Mouse (Mus musculus) hindbrain, embryonic 14.5 days (tissue): ENCODE data around the gene Fdx1l. TPM values are rescaled to one million over a fixed set of nuclear protein-coding genes. Genes with fewer than 3 reads are reported as not detected.

Source experiments
- ATAC-seq: fragments of 200-750 bp; cut with Nextera tagmentation; 2 replicates; pipeline ENCODE4 v1.8.0; 2017; ENCODE audit warnings: moderate number of reproducible peaks, mild to moderate bottlenecking, moderate TSS enrichment, moderate library complexity; ENCODE audit not compliant: low FRiP score
- DNase-seq: peaks from one replicate; pipeline ENCODE4 v3.0.0-alpha.2; 2015; ENCODE audit warnings: low spot score
- H3K27ac ChIP-seq: fragments of 300-500 bp; sonication (generic); 2 replicates; pipeline ENCODE4 v1.5.1; 2014; ENCODE audit warnings: mild to moderate bottlenecking, moderate library complexity
- H3K27me3 ChIP-seq: fragments of 300-500 bp; sonication (generic); 2 replicates; pipeline ENCODE4 v1.6.1; 2014; ENCODE audit warnings: mild to moderate bottlenecking, low read length, mixed read lengths; ENCODE audit not compliant: control insufficient read depth, insufficient read depth
- H3K36me3 ChIP-seq: fragments of 300-500 bp; sonication (generic); replicated peaks from 2 replicates; pipeline ENCODE4 v1.6.1; 2014; ENCODE audit not compliant: control insufficient read depth, insufficient read depth
- H3K4me1 ChIP-seq: fragments of 300-500 bp; sonication (generic); replicated peaks from 2 replicates; pipeline ENCODE4 v1.6.1; 2014; ENCODE audit warnings: antibody characterized with exemption, low read length, mixed read lengths; ENCODE audit not compliant: control insufficient read depth, insufficient read depth
- H3K4me2 ChIP-seq: fragments of 300-500 bp; sonication (generic); replicated peaks from 2 replicates; pipeline ENCODE4 v1.6.1; 2014; ENCODE audit warnings: mild to moderate bottlenecking, moderate library complexity
- H3K4me3 ChIP-seq: fragments of 300-500 bp; sonication (generic); replicated peaks from 2 replicates; pipeline ENCODE4 v1.5.1; 2014; ENCODE audit warnings: mild to moderate bottlenecking, low read length
- H3K9ac ChIP-seq: fragments of 300-500 bp; sonication (generic); 2 replicates; pipeline ENCODE4 v1.6.1; 2014
- H3K9me3 ChIP-seq: fragments of 300-500 bp; sonication (generic); 2 replicates; pipeline ENCODE4 v1.6.1; 2016; ENCODE audit warnings: low read length; ENCODE audit not compliant: control insufficient read depth
- WGBS: fragments of 180-500 bp; shearing (Covaris S2); extraction: QIAGEN DNeasy Blood & Tissue Kit; methylation state at CpG from one replicate; pipeline ENCODE4 v1.1.7; 2014; 5-methylcytosine and 5-hydroxymethylcytosine counted together
- polyA plus RNA-seq: library from polyadenylated mRNA; unstranded; fragments of >200 nt; fragmentation: Nextera tagmentation; extraction: Ambion mirVana; gene quantifications from 2 replicates; pipeline ENCODE4 v1.2.1, GENCODE M21; 2014

The Fdx1l gene
- polyA plus RNA-seq, 1 experiment from 2014 or later = 72.0 TPM

GRCm38 (mm10) chr9:21032491-21032890, 40.9 kb downstream of the Fdx1l start:
- H3K9ac ChIP-seq = peak overlapping the region; percentile 57
- peak overlapping the region; percentile 41 for H3K4me3 ChIP-seq
- peak overlapping the region; percentile 90 for H3K4me2 ChIP-seq
- no peaks in the 10 kb centered on the region for H3K36me3 ChIP-seq
- DNase-seq (no peak), ATAC-seq (no peak)
- H3K27ac ChIP-seq = no peak overlapping the region
- 5% methylated on average over 7 of the region's 7 CpGs for WGBS
- H3K4me1 ChIP-seq = peaks cover 45% of the 10 kb centered on the region
- H3K9me3 ChIP-seq = no peaks in the 10 kb centered on the region
- peaks cover 87% of the 10 kb centered on the region for H3K27me3 ChIP-seq

DNA sequence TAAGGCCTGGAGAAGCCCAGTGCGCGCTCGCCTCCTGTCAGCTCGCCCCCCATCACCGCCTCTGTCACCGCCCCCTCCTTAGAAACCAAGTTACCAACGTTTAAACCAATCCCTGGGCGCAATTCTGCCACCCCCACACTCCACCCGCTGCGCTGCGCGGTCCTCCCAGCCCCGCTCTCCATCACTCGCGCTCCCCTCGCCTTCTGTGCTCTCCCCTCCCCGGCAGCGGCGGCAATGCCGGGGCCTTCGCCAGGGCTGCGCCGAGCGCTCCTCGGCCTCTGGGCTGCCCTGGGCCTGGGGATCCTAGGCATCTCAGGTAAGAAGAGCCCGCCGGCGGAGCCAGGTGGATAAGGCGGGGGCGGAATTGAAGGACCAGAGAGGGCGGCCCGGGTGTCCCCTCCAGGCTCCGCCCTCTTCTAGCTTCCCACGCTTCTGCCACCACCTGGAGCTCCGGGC, 41.5 kb downstream of the Fdx1l start, which contains the start of gene Icam5:
Gene Icam5 (plus strand): TSS at position 178 of the 456 bp plus-strand sequence.
- peaks cover 83% of the 10 kb centered on the region for H3K27me3 ChIP-seq
- WGBS = under 1% methylated on average over 34 of the region's 35 CpGs
- DNase-seq = no peak
- no peak within 1 kb of the TSS for H3K27ac ChIP-seq
- H3K4me3 ChIP-seq = peak within 1 kb of the TSS; percentile 41
- peak; percentile 44 for ATAC-seq
- H3K36me3 ChIP-seq = no peaks in the 10 kb centered on the region
- H3K9ac ChIP-seq = peak within 1 kb of the TSS; percentile 57
- no peaks in the 10 kb centered on the region for H3K9me3 ChIP-seq
- peak within 1 kb of the TSS; percentile 90 for H3K4me2 ChIP-seq
- H3K4me1 ChIP-seq = peaks cover 40% of the 10 kb centered on the region

GRCm38 (mm10) chr9:21031251-21031895, 42.0 kb downstream of the Fdx1l start:
- peak overlapping the region; percentile 90 for H3K4me2 ChIP-seq
- ATAC-seq = peak; percentile 61
- peak; percentile 55 for DNase-seq
- H3K4me3 ChIP-seq = peak overlapping the region; percentile 41
- H3K27me3 ChIP-seq = peaks cover 83% of the 10 kb centered on the region
- H3K36me3 ChIP-seq = no peaks in the 10 kb centered on the region
- H3K9ac ChIP-seq = peak overlapping the region; percentile 57
- H3K4me1 ChIP-seq = peaks cover 34% of the 10 kb centered on the region
- no peaks in the 10 kb centered on the region for H3K9me3 ChIP-seq
- under 1% methylated on average over 36 of the region's 36 CpGs for WGBS
- no peak overlapping the region for H3K27ac ChIP-seq

DNA sequence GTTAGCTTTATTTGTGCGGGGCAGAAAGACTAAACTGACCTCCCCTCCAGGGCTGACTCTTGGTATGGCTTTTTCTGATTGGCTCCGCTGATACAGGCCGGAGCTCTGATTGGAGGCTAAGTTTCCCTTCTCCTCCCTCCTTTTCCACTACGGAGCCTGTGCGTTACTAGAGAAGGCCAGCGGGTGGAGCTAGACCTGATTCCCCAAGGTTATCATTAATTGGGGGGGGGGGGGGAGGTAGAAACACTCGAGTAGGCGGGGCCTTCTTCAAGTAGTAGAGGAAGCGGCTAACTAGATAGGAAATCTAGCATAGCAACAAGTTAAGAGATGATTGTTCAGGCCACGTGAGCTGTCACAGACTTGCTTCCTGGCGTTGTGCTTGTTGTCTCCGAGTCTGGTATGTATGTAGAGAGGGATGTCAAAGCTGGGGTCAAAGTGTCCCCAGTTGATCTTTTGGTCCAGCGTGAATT, 42.6 kb downstream of the Fdx1l start:
- no peak overlapping the region for H3K27ac ChIP-seq
- peak overlapping the region; percentile 90 for H3K4me2 ChIP-seq
- no peaks in the 10 kb centered on the region for H3K9me3 ChIP-seq
- no peaks in the 10 kb centered on the region for H3K36me3 ChIP-seq
- under 1% methylated on average over 13 of the region's 13 CpGs for WGBS
- H3K4me3 ChIP-seq = peak overlapping the region; percentile 41
- peaks cover 34% of the 10 kb centered on the region for H3K4me1 ChIP-seq
- 0 out of 2 replicates have a peak overlapping the region, but pooled peaks have one; percentile 57 for H3K9ac ChIP-seq
- H3K27me3 ChIP-seq = peaks cover 78% of the 10 kb centered on the region
- ATAC-seq = peak; percentile 44
- peak; percentile 79 for DNase-seq

DNA sequence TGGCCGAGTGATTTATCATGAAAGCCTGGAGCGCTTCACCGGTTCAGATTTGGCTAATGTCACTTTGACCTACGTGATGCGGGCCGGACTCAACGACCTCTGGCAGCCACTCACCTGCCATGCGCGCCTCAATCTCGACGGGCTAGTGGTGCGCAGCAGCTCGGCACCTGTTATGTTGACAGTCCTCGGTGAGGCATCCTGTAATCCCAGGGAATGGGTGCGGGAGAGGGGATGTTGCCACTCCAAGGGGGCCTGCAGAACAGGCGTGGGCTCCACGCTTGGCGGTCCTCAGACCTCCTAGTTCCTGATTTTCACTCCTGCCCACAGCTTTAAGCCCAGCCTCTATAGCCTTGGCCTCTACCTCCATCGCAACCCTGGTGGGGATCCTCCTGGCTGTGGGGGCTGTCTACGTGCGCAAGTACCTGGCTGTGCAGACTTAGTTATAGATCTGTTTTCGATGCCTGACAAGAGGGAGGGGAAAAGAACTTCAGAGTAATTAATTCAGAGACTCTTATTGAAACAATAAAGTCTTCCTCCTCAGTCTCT, 43.3 kb downstream of the Fdx1l start:
- no peak for DNase-seq
- H3K4me2 ChIP-seq = peak overlapping the region; percentile 90
- H3K4me1 ChIP-seq = peaks cover 30% of the 10 kb centered on the region
- H3K27ac ChIP-seq = no peak overlapping the region
- no peak for ATAC-seq
- H3K27me3 ChIP-seq = peaks cover 73% of the 10 kb centered on the region
- H3K4me3 ChIP-seq = no peak overlapping the region
- H3K9ac ChIP-seq = no peak overlapping the region
- no peaks in the 10 kb centered on the region for H3K9me3 ChIP-seq
- WGBS = 23% methylated on average over 22 of the region's 22 CpGs
- H3K36me3 ChIP-seq = no peaks in the 10 kb centered on the region

- 3% methylated on average over 37 of the region's 37 CpGs for WGBS
- H3K27ac ChIP-seq = no peak within 1 kb of the TSS
- no peaks in the 10 kb centered on the region for H3K9me3 ChIP-seq
- peak within 1 kb of the TSS; percentile 19 for H3K4me3 ChIP-seq
- H3K36me3 ChIP-seq = no peaks in the 10 kb centered on the region
- ATAC-seq (no peak), DNase-seq (peak; percentile 53)
- 0 out of 2 replicates have a peak within 1 kb of the TSS, but pooled peaks have one; percentile 20 for H3K9ac ChIP-seq
- H3K4me2 ChIP-seq = peak within 1 kb of the TSS; percentile 44
- peaks cover 66% of the 10 kb centered on the region for H3K27me3 ChIP-seq
- peaks cover 29% of the 10 kb centered on the region for H3K4me1 ChIP-seq
Observed at GRCm38 (mm10) chr9:21029291-21030054, 43.9 kb downstream of the Fdx1l start, which contains the start of gene Icam4. Gene Icam4 (plus strand): TSS chr9:21029373.

- no peaks in the 10 kb centered on the region for H3K36me3 ChIP-seq
- WGBS = 74% methylated on average over 6 of the region's 6 CpGs
- peaks cover 58% of the 10 kb centered on the region for H3K27me3 ChIP-seq
- H3K4me2 ChIP-seq = no peak overlapping the region
- no peak for DNase-seq
- H3K4me3 ChIP-seq = no peak overlapping the region
- H3K4me1 ChIP-seq = peaks cover 29% of the 10 kb centered on the region
- no peaks in the 10 kb centered on the region for H3K9me3 ChIP-seq
- no peak for ATAC-seq
- no peak overlapping the region for H3K9ac ChIP-seq
- no peak overlapping the region for H3K27ac ChIP-seq
Observed at GRCm38 (mm10) chr9:21028560-21029110, 44.8 kb downstream of the Fdx1l start.

DNA sequence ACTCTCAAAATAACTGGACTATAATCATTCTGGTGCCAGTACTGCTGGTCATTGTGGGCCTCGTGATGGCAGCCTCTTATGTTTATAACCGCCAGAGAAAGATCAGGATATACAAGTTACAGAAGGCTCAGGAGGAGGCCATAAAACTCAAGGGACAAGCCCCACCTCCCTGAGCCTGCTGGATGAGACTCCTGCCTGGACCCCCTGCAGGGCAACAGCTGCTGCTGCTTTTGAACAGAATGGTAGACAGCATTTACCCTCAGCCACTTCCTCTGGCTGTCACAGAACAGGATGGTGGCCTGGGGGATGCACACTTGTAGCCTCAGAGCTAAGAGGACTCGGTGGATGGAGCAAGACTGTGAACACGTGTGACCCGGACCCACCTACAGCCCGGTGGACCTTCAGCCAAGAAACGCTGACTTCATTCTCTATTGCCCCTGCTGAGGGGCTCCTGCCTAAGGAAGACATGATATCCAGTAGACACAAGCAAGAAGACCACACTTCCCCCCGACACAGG, 45.6 kb downstream of the Fdx1l start:
- Histone ChIP-seq H3K27ac (no peak overlapping the region), H3K4me2 (no peak overlapping the region), H3K4me3 (no peak overlapping the region), H3K36me3 (no peaks in the 10 kb centered on the region), H3K4me1 (peaks cover 21% of the 10 kb centered on the region), H3K9me3 (no peaks in the 10 kb centered on the region), H3K27me3 (peaks cover 50% of the 10 kb centered on the region), H3K9ac (no peak overlapping the region)
- WGBS = 54% methylated on average over 8 of the region's 8 CpGs
- DNase-seq = no peak
- ATAC-seq = no peak
